Mouse (Mus musculus) megakaryocyte, embryonic 14.5 days (primary cell): ENCODE measurements around the gene Ell.

Experiments
- FLI1 ChIP-seq: IDR thresholded peaks from 2 replicates; pipeline ENCODE4 v1.6.1; 2012; ENCODE audit warnings: low read length, inconsistent platforms, mixed read lengths
- GATA1 ChIP-seq: IDR thresholded peaks from 3 replicates; pipeline ENCODE4 v1.6.1; 2012; ENCODE audit warnings: mixed read lengths, low read length, inconsistent platforms, borderline replicate concordance

GRCm38 (mm10) chr8:70602139-70602811 is 63.0 kb downstream of the Ell start:
- TF ChIP-seq GATA1 (no peak), FLI1 (no peak)
